Mouse (Mus musculus) Patski (cell line): ENCODE results near the gene Duxbl3. TPM values are rescaled to one million over a fixed set of nuclear protein-coding genes. Genes with fewer than 3 reads are reported as not detected.
"Not testable (repeated sequence)": the region's sequence is repeated elsewhere in the genome, so short reads cannot be mapped to it uniquely, and the experiment has no call there.

ENCODE experiments used
- ATAC-seq: fragments of 100-300 bp; one replicate; pipeline ENCODE4 v1.8.0; 2021
- CTCF ChIA-PET: fragments of 350-600 bp; sonication (Branson Sonifier 250); formaldehyde crosslinking; loops from one replicate; lab custom pipeline; 2022; ENCODE audit warnings: inconsistent platforms; lab: Charles Lee
- POLR2A ChIA-PET: fragments of 350-600 bp; sonication (Branson Sonifier 250); formaldehyde crosslinking; loops from one replicate; lab custom pipeline; 2022; ENCODE audit warnings: antibody characterized with exemption, inconsistent platforms; lab: Charles Lee
- DNase-seq: peaks from one replicate; pipeline ENCODE4 v3.0.0-alpha.2; 2011; ENCODE audit warnings: low read depth, low spot score
- H3K27me3 ChIP-seq: fragments of 371-371 bp; one replicate; pipeline ENCODE4 v1.5.1; 2021
- CTCF ChIP-seq: fragments of 100-300 bp; IDR thresholded peaks from one replicate; pipeline ENCODE4 v1.5.1; 2021
- in situ Hi-C: fragments of 300-500 bp; cut with MboI; formaldehyde crosslinking; loops from 3 replicates; pipeline ENCODE4 v1.11.1; 2018; ENCODE audit warnings: low pct_unique_long_range_greater_than_20kb, mixed read lengths
- polyA plus RNA-seq: library from polyadenylated mRNA; unstranded; gene quantifications from one replicate; pipeline ENCODE4 v1.2.3, GENCODE M21; 2021

The Duxbl3 gene
- polyA plus RNA-seq, result not detected

DNA sequence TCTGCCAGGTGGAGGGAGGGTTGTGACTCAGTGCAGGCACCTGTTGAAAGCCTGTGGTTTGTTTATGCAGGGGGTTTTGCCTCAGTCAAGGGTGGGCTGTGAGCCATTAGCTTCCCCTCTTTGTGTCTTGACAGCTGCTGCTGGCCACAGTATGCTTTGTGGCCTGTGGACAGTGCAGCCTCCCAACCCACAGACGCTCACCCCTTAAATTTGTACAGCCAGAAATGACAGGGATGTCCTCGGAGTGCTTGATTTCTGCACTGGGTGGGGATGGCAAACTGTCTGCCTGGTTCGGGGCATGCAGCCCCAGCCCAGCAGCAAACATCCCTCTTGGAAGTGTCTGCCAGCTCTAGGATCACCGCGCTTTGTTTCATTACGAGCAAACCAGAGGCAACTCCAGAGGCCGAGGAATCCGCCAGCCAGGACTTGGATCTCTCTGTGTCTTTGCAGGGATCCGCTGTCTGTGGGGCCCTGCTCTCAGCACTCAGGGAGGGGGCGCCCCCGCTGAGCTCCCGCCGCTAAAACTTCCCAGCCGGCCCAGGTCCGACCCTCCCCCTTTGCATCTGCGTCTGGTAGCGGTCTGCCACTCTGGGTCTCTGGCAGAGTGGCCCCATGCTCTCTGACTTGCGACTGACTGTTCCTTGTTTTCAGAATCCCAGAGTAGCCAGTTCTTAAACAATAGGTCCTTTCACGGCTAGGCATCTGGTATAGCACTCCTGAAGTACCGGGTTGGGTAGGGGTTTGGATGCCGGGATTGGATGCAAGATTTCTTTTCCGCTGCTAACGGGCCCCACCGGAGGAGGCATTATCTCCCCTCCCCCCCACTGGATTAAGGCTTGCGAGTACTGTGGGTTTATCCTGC is at the start of gene Duxbl3:
Gene Duxbl3, plus strand, starts transcription at position 207 of the 862 bp plus-strand sequence.
- H3K27me3 ChIP-seq, POLR2A ChIA-PET, in situ Hi-C loops, CTCF ChIA-PET, ATAC-seq, DNase-seq: not testable (repeated sequence)

DNA sequence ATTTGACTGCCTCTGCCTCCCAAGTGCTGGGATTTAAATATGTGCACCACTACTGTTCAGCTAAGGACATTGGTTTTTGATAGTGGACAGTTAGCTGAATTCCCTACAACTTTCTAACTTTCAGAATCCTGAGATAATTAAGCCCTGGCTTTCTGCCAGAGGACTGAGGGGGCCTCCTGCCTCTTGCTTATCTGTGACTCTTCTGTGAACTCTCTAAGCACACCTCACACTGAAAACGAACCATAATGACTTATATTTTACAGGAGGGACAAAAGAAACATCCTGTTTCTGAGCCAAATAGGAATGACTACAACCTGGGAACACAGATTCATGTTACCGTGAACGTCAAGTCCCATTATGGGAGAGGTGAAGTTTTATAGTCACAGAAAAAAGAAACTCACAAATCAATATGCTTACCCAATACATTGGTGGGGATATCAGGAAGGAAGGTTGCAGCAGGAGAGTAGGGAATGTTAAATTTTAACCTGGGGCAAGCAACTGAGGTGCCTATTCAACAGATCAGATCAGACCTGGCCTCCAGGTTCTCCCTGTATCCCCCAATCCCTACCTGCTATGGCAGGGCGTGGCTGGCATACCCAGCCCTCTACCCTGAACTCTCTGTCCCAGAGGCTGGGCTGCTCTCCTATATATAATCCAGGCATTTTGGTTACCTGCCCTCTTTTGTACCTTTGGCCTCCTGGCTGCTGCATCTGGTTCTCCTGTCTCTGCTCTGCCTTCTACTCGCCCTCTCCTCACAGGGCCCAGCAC is 41.3 kb upstream of the Duxbl3 start:
- in situ Hi-C loops, CTCF ChIA-PET, ATAC-seq, H3K27me3 ChIP-seq, DNase-seq, POLR2A ChIA-PET: not testable (repeated sequence)

GRCm38 (mm10) chr14:26237183-26237582 is 20.6 kb upstream of the Duxbl3 start:
- POLR2A ChIA-PET, DNase-seq, CTCF ChIA-PET, H3K27me3 ChIP-seq, ATAC-seq, in situ Hi-C loops: not testable (repeated sequence)

- POLR2A ChIA-PET, in situ Hi-C loops, DNase-seq, CTCF ChIA-PET, ATAC-seq, H3K27me3 ChIP-seq: not testable (repeated sequence)
Observed at GRCm38 (mm10) chr14:26258729-26259128, 967 bp downstream of the Duxbl3 start.

DNA sequence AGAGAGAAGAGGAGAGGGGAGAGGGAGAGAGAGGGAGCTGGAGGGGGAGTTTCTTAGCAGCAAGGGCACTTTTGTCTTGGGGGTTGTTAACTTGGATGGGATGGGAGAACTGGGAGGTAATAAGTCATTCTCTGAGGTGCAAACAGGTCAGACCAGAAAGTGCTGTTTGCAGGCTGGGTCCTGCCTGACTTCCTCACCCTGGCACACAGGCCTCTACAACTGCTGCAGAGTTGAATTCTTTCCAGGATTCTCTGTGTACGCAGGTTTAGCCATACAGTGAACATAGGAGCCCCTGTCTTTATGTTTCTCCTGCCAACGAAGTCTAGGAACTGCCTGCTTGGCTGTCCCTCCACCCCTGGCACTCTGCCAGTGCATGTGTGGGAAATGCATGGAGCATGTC is 29.0 kb downstream of the Duxbl3 start:
- CTCF ChIA-PET, result not testable (repeated sequence)

GRCm38 (mm10) chr14:26293859-26294258 is 36.1 kb downstream of the Duxbl3 start:
- CTCF ChIA-PET, result interaction anchor here (1.1 kb wide), 1 partner anchor 10 kb away, joined by 3 read pairs; no protein-coding TSS in a partner anchor
- ATAC-seq (no peak), DNase-seq (no peak)
- no peaks in the 10 kb centered on the region for H3K27me3 ChIP-seq
- POLR2A ChIA-PET, result no interaction called here
- TF ChIP-seq CTCF, result no peak
- in situ Hi-C loops, result no loop called here

More for the DNA sequence above, 29.0 kb downstream of the Duxbl3 start:
- ATAC-seq, DNase-seq, H3K27me3 ChIP-seq, POLR2A ChIA-PET, in situ Hi-C loops: not testable (repeated sequence)

GRCm38 (mm10) chr14:26297055-26297454 is 39.3 kb downstream of the Duxbl3 start:
- CTCF ChIA-PET, result no interaction called here
- peaks cover 9% of the 10 kb centered on the region for H3K27me3 ChIP-seq
- POLR2A ChIA-PET, result no interaction called here
- no peak for TF ChIP-seq CTCF
- no peak for ATAC-seq
- in situ Hi-C loops, result no loop called here
- no peak for DNase-seq

DNA sequence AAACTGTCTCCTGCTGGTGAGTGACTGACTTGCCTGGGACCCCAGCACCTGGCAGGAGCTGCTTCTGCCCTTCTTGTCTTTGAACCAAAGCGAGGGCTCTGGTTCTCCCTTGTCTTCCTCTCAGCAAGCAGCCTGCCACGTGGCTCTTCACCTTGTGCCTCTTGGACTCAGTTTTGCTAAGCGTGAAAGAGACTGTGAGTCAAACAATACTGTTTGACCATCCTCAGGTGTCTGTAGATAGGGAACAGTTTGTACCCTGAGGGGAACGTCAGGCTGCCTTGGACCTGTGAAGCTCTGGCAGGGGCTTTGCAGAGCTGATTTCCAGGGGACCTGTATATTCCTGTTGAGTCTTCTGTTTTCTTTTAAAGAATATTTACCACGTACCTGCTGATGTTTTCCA is 39.7 kb downstream of the Duxbl3 start:
- no peak for DNase-seq
- ChIA-PET POLR2A (no interaction called here), CTCF (no interaction called here)
- TF ChIP-seq CTCF, result no peak
- ATAC-seq, result no peak
- peaks cover 9% of the 10 kb centered on the region for H3K27me3 ChIP-seq
- in situ Hi-C loops, result no loop called here

DNA sequence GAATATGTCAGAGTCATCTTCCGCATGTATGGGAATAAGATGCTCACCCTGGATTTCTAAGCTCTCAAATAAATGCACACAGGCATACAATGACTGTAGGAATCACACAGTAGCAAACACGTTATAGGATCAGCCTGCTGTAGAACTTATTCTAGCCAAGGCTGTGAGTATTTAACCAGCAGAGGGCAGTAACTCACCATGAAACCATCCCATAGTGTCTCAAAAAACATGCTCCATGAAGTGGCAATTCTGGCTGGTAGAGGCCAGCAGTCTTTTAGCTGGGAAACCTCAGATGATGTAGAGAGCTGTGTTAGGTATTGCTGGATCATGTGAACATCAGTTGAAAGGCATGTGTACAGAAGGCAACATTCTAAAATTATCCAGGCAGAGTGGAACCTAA is 45.3 kb downstream of the Duxbl3 start:
- TF ChIP-seq CTCF, result peak; percentile 64
- peak; percentile 2 for DNase-seq
- in situ Hi-C loops, result no loop called here
- no peak for ATAC-seq
- CTCF ChIA-PET, result interaction anchor here (0.9 to 1.8 kb wide), 4 partner anchors 9 to 156 kb away, joined by 3 to 5 read pairs (median 4); no protein-coding TSS in a partner anchor
- H3K27me3 ChIP-seq, result peaks cover 14% of the 10 kb centered on the region
- POLR2A ChIA-PET, result no interaction called here

DNA sequence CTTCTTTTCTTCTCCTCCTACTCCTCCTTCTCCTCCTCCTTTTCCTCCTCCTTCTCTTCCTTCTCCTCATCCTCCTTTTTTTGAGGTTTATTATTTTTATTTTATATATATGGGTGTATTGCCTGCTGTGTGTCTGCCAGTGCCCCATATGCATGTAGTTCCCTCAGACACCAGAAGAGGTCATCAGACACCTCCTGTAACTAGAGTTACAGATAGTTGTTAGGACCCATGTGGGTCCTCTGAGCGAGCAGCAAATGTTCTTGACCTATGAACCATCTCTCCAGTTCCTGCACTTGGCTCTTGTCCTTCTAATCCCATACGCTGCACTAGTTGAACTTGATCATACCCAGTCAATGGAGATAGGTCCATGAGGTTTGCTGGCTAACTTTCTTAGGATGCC is 48.3 kb downstream of the Duxbl3 start:
- ATAC-seq, result no peak
- no peak for DNase-seq
- CTCF ChIA-PET, result no interaction called here
- H3K27me3 ChIP-seq, result peaks cover 20% of the 10 kb centered on the region
- POLR2A ChIA-PET, result no interaction called here
- in situ Hi-C loops, result no loop called here
- TF ChIP-seq CTCF, result peak; percentile 64

GRCm38 (mm10) chr14:26308813-26309212 is 51.1 kb downstream of the Duxbl3 start:
- ChIA-PET POLR2A (no interaction called here), CTCF (no interaction called here)
- no peak for TF ChIP-seq CTCF
- in situ Hi-C loops, result no loop called here
- ATAC-seq, result no peak
- DNase-seq, result no peak
- peaks cover 16% of the 10 kb centered on the region for H3K27me3 ChIP-seq
